ENCODE assay signal across 9 mouse cellular contexts in genomic region chr15:96768301-96768993, GRCm38 (mm10).
A peak's percentile ranks its signal among the peaks of the same experiment; 100 is the strongest.
DNase-seq lines count a peak whose midpoint lies in the region; ATAC-seq and TF ChIP-seq lines count a peak whose summit lies in the region.
"Had no signal": no experiment of that assay in that cellular context is flagged by ENCODE, and none has a peak within 500 bp of the region (broad histone marks: within the 10 kb centered on the region; RNA-seq: fewer than 3 reads in every experiment).

No protein-coding gene starts in this region.

- no peaks in the 10 kb centered on the region for H3K27me3 ChIP-seq in hindbrain, postnatal 0 days (ENCODE audit: insufficient read depth, low read length)
- no peaks in the 10 kb centered on the region for H3K27me3 ChIP-seq in hindbrain, embryonic 13.5 days
- no peaks in the 10 kb centered on the region for H3K27me3 ChIP-seq in limb, embryonic 14.5 days (ENCODE audit: control insufficient read depth, insufficient read depth, low read length)

- no peak for TF ChIP-seq POLR2A in limb, embryonic 14.5 days (IDR thresholded peaks at IDR 0.05; ENCODE audit: borderline replicate concordance, extremely low read depth, insufficient read depth, insufficient read length)

- peak; percentile 37 for DNase-seq in hindbrain, postnatal 0 days (ENCODE audit: low spot score)
- DNase-seq in ES-CJ7 (ENCODE audit: low read depth, low spot score): peak; percentile 25
- peak; percentile 83 for DNase-seq in fibroblast of lung, adult 2 months (ENCODE audit: low read depth)
- DNase-seq in limb, embryonic 14.5 days (ENCODE audit: low spot score): peak; percentile 16
- no peak for DNase-seq in urinary bladder, postnatal 14 days (ENCODE audit: low spot score)
- DNase-seq in cerebellum, postnatal 4 days (ENCODE audit: low spot score in 2 of 2): no peak
- DNase-seq in cerebellum, postnatal 25 days: no peak
- DNase-seq: kidney, postnatal 14 days had no signal

- ATAC-seq in hindbrain, postnatal 0 days: peak; percentile 45; the same call in 1 of the 2 replicates
- no peak for ATAC-seq in hindbrain, embryonic 13.5 days (ENCODE audit: low FRiP score)
- ATAC-seq in limb, embryonic 14.5 days (ENCODE audit: low FRiP score, low read depth): peak; percentile 60

- no peak for TF ChIP-seq CTCF in hindbrain, postnatal 0 days (IDR thresholded peaks at IDR 0.05; ENCODE audit: low read depth)

- no peak overlapping the region for H3K9ac ChIP-seq in hindbrain, postnatal 0 days (replicated peaks; ENCODE audit: low read length)
- no peak overlapping the region for H3K9ac ChIP-seq in hindbrain, embryonic 13.5 days
- no peak overlapping the region for H3K9ac ChIP-seq in limb, embryonic 14.5 days (ENCODE audit: low read depth, low read length, severe bottlenecking)

- H3K4me1 ChIP-seq in hindbrain, postnatal 0 days (ENCODE audit: insufficient read depth, low read length): no peaks in the 10 kb centered on the region
- H3K4me1 ChIP-seq in hindbrain, embryonic 13.5 days (replicated peaks): 0 out of 2 replicates have a peak, but pooled peaks cover 2% of the 10 kb centered on the region
- H3K4me1 ChIP-seq in limb, embryonic 14.5 days (ENCODE audit: control insufficient read depth, insufficient read depth, low read length): peaks cover 16% of the 10 kb centered on the region

- no peaks in the 10 kb centered on the region for H3K9me3 ChIP-seq in hindbrain, postnatal 0 days (ENCODE audit: low read length)
- no peaks in the 10 kb centered on the region for H3K9me3 ChIP-seq in hindbrain, embryonic 13.5 days
- no peaks in the 10 kb centered on the region for H3K9me3 ChIP-seq in limb, embryonic 14.5 days (ENCODE audit: control insufficient read depth, low read length)

- no peaks in the 10 kb centered on the region for H3K36me3 ChIP-seq in hindbrain, postnatal 0 days (ENCODE audit: insufficient read depth, low read length)
- no peaks in the 10 kb centered on the region for H3K36me3 ChIP-seq in hindbrain, embryonic 13.5 days
- no peaks in the 10 kb centered on the region for H3K36me3 ChIP-seq in limb, embryonic 14.5 days (ENCODE audit: control insufficient read depth, insufficient read depth, low read length)

- no peak overlapping the region for H3K4me3 ChIP-seq in hindbrain, postnatal 0 days (ENCODE audit: low read length)
- no peak overlapping the region for H3K4me3 ChIP-seq in hindbrain, embryonic 13.5 days
- H3K4me3 ChIP-seq in limb, embryonic 14.5 days (replicated peaks; ENCODE audit: low read length): no peak overlapping the region

- H3K4me2 ChIP-seq in hindbrain, postnatal 0 days (ENCODE audit: low read depth, low read length): no peak overlapping the region
- H3K4me2 ChIP-seq in hindbrain, embryonic 13.5 days: no peak overlapping the region
- H3K4me2 ChIP-seq in limb, embryonic 14.5 days (replicated peaks; ENCODE audit: low read depth, low read length, severe bottlenecking): no peak overlapping the region

- WGBS in hindbrain, postnatal 0 days: 66% methylated on average over 19 of the region's 19 CpGs
- 75% methylated on average over 19 of the region's 19 CpGs for WGBS in hindbrain, embryonic 13.5 days
- WGBS in limb, embryonic 14.5 days: 68% methylated on average over 19 of the region's 19 CpGs

- no peak overlapping the region for H3K27ac ChIP-seq in hindbrain, postnatal 0 days
- H3K27ac ChIP-seq in hindbrain, embryonic 13.5 days: no peak overlapping the region
- H3K27ac ChIP-seq in limb, embryonic 14.5 days (replicated peaks; ENCODE audit: low read depth, low read length): peak overlapping the region; percentile 67

Comparison
In these comparisons a context has a peak if more than half of its experiments do, and no peak if none do; other contexts are left out.
1. DNase-seq: peak in hindbrain, postnatal 0 days (single experiment), ES-CJ7 (single experiment), fibroblast of lung, adult 2 months (single experiment) and limb, embryonic 14.5 days (single experiment); none in urinary bladder, postnatal 14 days (single experiment), cerebellum, postnatal 4 days (0 of 2) and cerebellum, postnatal 25 days (0 of 2).